Mouse (Mus musculus) urinary bladder, postnatal 10 days (tissue): ENCODE results near the gene Dapk2.

Experiments
- DNase-seq: peaks from one replicate; pipeline ENCODE4 v3.0.0; 2022; ENCODE audit warnings: low spot score

Gene Dapk2

DNA sequence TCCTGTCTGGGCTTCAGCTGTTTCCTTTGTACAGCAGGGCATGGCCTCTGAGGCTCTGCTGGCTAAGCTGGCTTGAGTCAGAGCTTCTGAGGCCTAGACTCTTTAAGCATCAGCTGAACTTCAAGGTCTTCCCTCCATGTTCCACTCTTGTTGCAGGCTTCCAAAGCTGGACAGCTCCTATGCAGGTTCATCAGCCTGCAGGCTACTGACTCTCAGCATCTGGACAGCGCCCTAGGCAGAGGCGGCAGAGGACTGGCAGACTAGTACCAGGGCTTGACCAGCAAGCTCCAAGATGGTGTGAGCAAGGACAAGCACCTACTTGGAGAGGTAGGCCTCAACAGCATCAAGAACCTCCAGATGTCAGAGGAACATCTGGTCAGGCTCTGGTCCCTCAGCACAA is 149.3 kb downstream of the Dapk2 start:
- DNase-seq: no peak

DNA sequence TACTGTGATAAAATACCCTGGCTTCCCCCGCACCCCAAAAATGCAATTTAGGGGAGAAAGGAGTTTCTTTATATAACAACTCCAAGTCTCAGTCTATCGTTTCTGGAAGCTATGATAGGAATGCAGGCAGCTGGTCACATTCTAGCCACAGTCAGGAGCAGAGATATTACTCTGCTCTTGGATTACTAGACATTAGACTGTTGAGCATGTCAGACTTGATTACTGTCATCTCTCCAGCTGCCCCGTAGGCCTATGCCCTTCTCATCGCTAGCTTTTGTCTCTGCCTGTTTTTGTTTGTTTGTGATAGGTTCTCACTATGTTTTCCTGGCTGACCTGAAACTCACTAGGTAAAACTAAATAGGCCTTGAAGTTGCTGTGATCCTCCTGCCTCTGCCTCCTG is 150.7 kb downstream of the Dapk2 start:
- no peak for DNase-seq

DNA sequence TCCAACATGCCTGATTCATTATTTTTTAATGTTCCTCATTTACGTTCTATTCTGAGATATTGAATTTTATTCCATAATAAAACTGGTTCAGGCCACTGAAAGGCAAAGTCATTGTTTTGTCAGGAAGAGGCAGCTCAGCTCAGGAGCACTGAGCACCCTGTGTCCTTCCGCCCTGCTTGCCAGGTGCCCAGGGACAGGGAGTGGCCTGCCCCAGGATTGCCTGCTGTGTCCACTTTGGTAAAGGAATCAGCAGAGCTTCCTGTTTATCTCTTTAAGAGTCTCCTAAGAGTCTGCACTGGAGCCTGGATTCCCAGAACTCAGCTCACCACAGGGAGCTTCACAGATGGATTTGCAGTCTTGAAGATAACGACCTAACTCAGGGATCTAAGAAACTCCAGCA is 153.4 kb downstream of the Dapk2 start:
- no peak for DNase-seq

DNA sequence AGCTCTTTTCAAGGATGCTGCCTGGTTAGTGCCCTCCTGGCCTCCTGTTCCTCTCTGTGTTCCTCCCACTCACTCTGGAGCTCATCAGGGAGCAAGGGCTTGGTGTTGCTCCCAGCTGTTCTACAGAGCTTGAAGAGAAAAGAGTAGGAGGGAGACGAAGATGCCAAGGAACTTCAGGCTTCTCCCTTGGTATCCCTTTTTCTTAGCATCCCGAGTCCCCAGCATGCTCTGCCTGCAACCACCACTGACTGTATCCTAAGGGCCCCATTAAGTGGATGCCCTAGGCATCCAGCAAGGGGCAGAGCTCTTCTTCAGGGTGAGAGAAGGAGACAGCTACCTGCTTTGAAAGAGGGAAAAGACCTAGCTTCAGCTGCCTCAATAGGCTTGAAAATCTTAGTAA is 158.6 kb downstream of the Dapk2 start:
- no peak for DNase-seq
